Mouse (Mus musculus): ENCODE measurements around the gene Prepl.

Prepl gene

DNA sequence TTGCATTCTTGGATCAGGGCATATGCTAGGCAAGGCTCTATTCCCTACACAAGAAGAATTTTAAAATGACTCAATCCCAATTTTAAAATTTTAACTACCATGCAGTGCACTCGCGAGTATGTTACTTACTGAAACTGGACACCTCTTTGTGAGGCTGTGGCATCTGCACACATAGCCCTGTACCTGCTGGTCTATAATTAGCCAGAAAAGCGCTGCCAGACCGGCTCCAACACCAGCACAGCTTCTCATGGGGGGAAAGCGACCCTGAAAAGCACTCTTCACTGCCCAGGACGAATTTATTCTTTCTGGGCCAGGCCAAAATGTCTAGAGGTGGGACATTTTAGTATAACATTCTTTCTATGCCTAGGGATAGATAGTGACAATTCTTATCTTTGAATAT is 19.4 kb downstream of the Prepl start:
- DNase-seq: no peak

DNA sequence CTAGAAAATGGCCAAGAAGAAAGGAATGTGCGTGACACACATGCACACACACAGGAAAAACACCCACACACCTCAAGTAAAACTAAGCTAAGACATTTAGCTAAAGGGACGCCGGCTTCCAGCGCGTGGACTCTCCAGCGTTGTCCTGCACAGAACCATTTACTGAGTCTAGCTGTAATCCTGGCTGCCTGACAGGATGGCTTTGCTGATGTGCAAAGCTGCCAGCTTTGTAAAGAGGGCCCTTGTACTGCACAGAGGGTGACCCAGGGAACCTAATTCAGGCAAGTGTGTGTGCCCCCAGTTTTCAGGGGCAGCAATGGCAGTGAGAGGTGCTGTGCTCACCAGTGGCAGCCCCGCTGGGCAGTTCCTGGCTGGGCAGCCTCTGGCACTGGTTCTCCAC is 22.7 kb downstream of the Prepl start:
- no peak for DNase-seq

DNA sequence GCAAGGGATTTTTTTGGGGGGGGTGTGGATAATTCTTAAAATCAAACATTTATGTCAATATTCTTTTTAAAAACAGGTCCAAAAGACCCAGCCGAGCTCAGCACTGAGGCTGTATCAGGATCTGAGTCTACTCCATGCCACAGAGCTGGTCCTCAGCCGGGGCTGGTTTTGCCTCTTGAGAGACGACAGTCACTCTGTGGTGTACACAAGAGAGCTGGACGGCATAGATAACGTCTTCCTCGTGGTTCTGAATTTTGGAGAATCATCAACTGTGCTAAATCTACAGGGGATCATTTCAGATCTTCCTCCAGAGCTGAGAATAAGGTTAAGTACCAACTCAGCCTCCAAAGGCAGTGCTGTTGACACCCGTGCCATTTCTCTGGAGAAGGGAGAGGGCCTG is 26.5 kb downstream of the Prepl start:
- DNase-seq: no peak

DNA sequence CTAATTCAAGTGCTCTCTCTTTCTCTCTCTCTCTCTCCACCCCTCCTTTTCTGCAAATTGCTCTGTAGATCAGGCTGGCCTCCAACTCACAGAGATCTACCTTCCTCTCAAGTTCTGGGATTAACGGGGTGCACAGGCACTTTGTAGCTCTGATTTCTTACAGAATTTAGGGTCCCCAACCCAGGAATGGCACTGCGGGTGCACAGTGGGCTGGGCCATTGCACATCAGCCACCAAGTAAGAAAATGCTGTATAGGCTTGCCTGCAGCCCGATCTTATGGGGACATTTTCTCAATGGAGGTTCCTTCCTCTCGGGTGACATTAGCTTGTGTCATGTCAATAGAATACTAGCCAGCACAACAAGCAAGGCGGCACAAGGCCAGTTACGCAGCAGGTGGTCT is 30.9 kb downstream of the Prepl start:
- peak in 1 of 2 experiments; percentile 9 for DNase-seq

GRCm38 (mm10) chr17:85058276-85058675 is 31.8 kb downstream of the Prepl start:
- DNase-seq: peak in 1 of 2 experiments; percentile 29

GRCm38 (mm10) chr17:85048379-85048778 is 41.7 kb downstream of the Prepl start:
- DNase-seq: peak in 1 of 2 experiments; percentile 68

DNA sequence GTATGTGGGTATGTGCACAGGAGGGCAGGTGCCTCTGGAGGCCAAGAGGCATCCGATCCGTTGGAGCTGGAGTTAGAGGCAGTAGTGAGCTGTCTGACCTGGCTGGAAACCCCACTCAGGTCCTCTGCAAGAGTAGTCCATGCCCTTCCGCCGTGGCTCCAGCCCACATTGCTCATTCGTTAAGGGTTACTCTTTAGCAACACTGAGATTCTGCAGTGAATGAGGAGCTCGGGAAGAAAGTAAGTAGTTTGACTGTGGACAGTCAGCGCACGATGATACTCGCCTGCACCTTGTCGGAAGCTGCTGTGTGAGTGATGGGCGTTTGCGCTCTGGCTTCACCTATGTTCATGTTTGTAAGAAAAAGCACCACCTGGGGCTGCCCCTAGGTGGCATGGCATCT is 44.9 kb downstream of the Prepl start:
- DNase-seq: peak in 1 of 2 experiments; percentile 53

DNA sequence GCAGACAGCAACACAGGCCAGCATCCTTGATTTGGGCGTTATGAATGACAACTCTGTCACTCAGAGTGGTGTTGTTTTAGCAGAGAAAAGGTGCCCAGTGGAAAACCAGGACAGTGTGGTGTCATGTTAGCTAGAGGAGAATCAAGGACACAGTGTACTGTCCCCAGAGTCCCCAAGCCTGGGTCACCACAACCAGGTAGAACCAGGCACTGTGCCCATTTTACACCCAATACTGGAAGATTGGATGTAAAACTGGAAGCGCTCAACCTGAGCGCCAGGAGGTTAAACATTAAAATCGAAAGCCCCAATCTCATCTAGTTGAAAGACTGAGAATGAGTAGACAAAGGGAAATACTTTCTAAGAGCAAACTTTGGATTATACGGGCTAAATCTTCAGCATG is 45.6 kb downstream of the Prepl start:
- DNase-seq: peak; percentile 79 to 87

DNA sequence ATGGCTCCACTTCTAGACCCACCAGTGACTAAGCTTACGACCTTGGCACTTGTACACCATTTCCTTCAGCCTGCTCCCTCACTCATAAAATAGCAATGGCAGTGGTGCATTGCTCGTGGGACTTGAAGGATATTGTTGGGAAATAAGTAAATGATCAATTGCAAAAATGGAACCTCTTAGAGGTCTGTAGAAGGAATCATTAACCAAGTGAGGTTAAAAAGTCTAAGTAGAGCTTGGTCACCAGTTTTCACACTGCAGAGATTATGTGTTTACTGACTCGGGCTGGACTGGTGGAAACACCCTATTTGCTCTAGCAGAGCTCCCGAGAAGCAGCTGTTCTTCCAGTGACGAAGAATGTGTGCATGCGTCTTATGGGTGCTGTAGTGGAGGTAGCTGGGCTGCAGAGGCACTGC is 46.6 kb downstream of the Prepl start:
- peak; percentile 52 to 78 for DNase-seq

GRCm38 (mm10) chr17:85042419-85042818 is 47.6 kb downstream of the Prepl start:
- peak; percentile 75 to 92 for DNase-seq

DNA sequence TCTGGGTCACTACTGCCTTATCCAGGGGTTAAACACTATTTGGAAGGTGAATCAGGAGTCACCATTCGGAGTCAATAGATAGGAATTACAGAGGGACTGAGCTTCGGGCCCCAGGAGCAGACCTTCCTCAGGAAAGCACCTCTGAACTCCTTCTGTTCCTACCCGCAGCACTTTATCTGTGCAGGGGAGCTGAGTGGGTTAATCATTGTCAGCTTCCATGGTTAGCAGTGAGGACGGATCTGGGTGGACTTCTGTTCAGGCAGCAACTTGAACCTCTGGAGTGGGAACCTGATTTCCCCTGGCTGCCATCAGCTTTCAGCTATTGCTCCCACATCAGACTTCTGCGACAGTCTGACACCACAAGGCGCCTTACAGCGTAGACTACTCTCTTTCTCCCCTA is 49.1 kb downstream of the Prepl start:
- peak; percentile 75 to 88 for DNase-seq

- DNase-seq: no peak
Measured at GRCm38 (mm10) chr17:85038761-85039160, 51.3 kb downstream of the Prepl start.

- no peak for DNase-seq
Measured at GRCm38 (mm10) chr17:85038311-85038710, 51.7 kb downstream of the Prepl start.

GRCm38 (mm10) chr17:85037855-85038254 is 52.2 kb downstream of the Prepl start:
- no peak for DNase-seq

- DNase-seq: peak in 1 of 2 experiments; percentile 57
Measured at GRCm38 (mm10) chr17:85034068-85034467, 56.0 kb downstream of the Prepl start.

- DNase-seq: no peak
Measured at GRCm38 (mm10) chr17:85033087-85033486, 57.0 kb downstream of the Prepl start.

- peak in 1 of 2 experiments; percentile 47 for DNase-seq
Measured at GRCm38 (mm10) chr17:85030651-85031050, 59.4 kb downstream of the Prepl start.

GRCm38 (mm10) chr17:85028797-85029196 is 61.2 kb downstream of the Prepl start:
- DNase-seq: peak in 1 of 2 experiments; percentile 50

GRCm38 (mm10) chr17:85028093-85028739 is 61.8 kb downstream of the Prepl start, which contains the start of gene Slc3a1:
Gene Slc3a1, plus strand, starts transcription at chr17:85028376.
- DNase-seq: peak; percentile 55 to 57

- DNase-seq: peak in 1 of 2 experiments; percentile 70
Measured at GRCm38 (mm10) chr17:85027247-85027646, 62.8 kb downstream of the Prepl start.

DNA sequence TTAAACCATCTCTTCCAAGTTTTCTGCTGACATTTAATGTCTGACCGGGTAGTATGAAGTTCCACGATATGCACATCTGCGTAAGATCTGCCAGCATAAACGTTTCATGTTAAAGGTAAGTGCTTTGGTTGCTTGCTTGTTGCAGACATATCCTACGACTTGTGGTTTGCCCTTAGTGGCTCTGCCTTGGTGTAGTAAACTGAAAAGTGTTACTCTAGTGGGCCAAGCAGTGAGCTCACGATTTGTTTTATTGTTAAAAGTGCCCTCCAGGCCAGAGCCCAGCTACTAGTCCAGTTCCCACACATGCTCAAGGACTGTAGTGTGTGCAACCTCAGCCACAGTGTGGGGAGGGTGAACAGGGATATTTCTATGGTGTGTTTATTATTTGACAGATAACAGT is 63.6 kb downstream of the Prepl start:
- DNase-seq: no peak

DNA sequence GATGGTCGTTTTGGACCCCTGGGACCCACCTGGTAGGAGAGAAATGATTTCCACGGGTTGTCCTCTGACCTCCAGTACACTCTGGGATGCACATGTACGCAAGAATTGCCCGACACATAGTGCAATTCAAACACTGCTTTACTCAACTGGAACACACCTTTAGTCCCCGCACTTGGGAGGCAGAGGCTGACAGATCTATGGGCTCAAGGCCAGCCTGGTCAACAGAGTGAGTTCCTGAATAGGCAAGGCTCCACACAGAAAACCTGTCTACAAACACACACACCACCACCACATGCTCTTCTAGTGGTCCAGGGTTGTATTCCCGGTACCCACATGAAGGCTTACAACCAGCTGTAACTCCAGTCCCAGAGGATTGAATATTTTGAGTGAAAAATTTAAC is 64.9 kb downstream of the Prepl start:
- DNase-seq: peak; percentile 48 to 63

- peak in 1 of 2 experiments; percentile 57 for DNase-seq
Measured at GRCm38 (mm10) chr17:85024237-85024636, 65.8 kb downstream of the Prepl start.

GRCm38 (mm10) chr17:85023247-85024167 is 66.5 kb downstream of the Prepl start:
- DNase-seq: peak; percentile 69 to 77

Data from kidney, postnatal 25 days (tissue).